Comparison of ENCODE assay signal across 19 mouse cellular contexts in the genomic region with DNA sequence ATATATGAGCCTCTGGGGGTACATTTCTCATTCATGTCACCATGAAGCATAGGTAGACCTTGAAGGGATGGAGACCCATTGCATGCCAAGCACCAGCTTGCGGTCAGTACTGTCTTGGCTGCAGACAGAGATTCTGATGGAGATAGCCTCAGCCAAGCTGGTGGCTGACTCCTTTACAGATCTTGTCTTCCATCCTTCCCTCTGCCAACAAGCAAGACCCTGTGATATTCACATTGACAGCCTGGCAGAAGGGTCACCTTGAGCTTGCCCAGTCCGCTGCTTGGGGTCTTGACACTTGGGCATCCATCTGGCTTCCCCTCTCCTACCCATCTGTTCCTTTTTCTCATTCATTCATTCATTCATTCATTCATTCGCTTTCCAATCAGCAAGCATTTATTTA.
"Had no signal": no experiment of that assay in that cellular context is flagged by ENCODE, and none has a peak within 500 bp of the region (broad histone marks: within the 10 kb centered on the region; RNA-seq: fewer than 3 reads in every experiment).

No protein-coding gene starts in this region.

- H3K27ac ChIP-seq: limb, embryonic 10.5 days; limb, embryonic 13.5 days; liver, embryonic 12.5 days; liver, embryonic 15.5 days; macrophage; midbrain, embryonic 15.5 days; neural tube, embryonic 13.5 days had no signal

- H3K4me1 ChIP-seq: limb, embryonic 10.5 days; liver, embryonic 12.5 days; liver, embryonic 15.5 days had no signal

- ATAC-seq: liver, embryonic 12.5 days; midbrain, embryonic 15.5 days had no signal

- H3K27me3 ChIP-seq: limb, embryonic 13.5 days; liver, embryonic 12.5 days; liver, embryonic 15.5 days; lung, embryonic 15.5 days; midbrain, embryonic 15.5 days; neural tube, embryonic 13.5 days had no signal

- H3K9me3 ChIP-seq: limb, embryonic 10.5 days; limb, embryonic 13.5 days; liver, embryonic 12.5 days; liver, embryonic 15.5 days; lung, embryonic 15.5 days; midbrain, embryonic 15.5 days; neural tube, embryonic 13.5 days had no signal

- H3K4me3 ChIP-seq: limb, embryonic 10.5 days; limb, embryonic 13.5 days; liver, embryonic 12.5 days; liver, embryonic 15.5 days; lung, embryonic 15.5 days; midbrain, embryonic 15.5 days; myocyte; neural tube, embryonic 13.5 days had no signal

- DNase-seq: kidney, adult 18-20 months; kidney, adult 9 months; kidney, postnatal 14 days; kidney, postnatal 4 days; layer of hippocampus, postnatal 36 days; liver; lung, adult 18-20 months; lung, postnatal 14 days; thymus, adult 18-20 months; thymus, postnatal 36 days had no signal

- H3K36me3 ChIP-seq: limb, embryonic 10.5 days; limb, embryonic 13.5 days; liver, embryonic 12.5 days; liver, embryonic 15.5 days; lung, embryonic 15.5 days; midbrain, embryonic 15.5 days; neural tube, embryonic 13.5 days had no signal
